Mouse (Mus musculus) bone marrow, adult 2 months (tissue): Measurements from ENCODE around the gene Ugt1a8.
"Not testable (repeated sequence)": the region's sequence is repeated elsewhere in the genome, so short reads cannot be mapped to it uniquely, and the experiment has no call there.

ENCODE experiments used
- CTCF ChIP-seq: fragments of 200-500 bp; IDR thresholded peaks from 2 replicates; pipeline ENCODE4 v1.5.1; 2011; ENCODE audit warnings: low read length, control low read depth; ENCODE audit not compliant: control insufficient read depth, insufficient read depth
- POLR2A ChIP-seq: fragments of 200-500 bp; IDR thresholded peaks from 2 replicates; pipeline ENCODE4 v1.6.1; 2011; ENCODE audit warnings: low read depth, mild to moderate bottlenecking, control low read depth, low read length, borderline replicate concordance; ENCODE audit not compliant: control insufficient read depth

DNA sequence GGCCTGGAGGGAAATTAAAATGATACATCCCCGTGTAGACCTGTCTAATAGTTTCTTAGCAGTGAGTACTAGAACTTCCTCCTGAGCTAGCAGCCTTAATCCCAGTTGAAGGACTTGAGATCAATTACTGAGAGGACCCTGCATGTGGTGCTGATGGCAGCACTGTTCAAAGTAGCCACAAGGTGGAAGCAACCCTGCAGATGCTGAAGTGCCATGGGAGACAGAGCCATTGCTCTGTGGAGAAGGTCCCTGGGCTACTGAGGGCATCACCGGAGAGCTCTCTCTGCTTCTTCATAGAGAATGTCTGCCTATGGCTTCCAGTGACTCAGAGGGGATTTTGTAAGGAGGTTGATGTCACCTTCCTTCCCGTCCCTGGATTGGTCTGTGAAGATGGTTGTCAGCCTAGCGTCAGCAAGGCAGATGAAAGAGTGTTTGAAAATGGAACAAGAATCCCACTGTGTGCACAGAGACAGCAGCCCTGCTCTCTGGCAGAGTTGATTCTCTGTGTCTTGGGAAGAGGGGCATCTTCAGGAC lies 38.3 kb downstream of the Ugt1a8 start:
- TF ChIP-seq POLR2A, CTCF: not testable (repeated sequence)
